Mouse (Mus musculus) spleen, adult 18-20 months (tissue): Measurements from ENCODE around the gene Necab3.

Experiments
- DNase-seq, 2 experiments: peaks; one replicate each; pipeline ENCODE4 v3.0.0; 2022; ENCODE audit warnings: mixed read lengths in 2 of 2

Gene Necab3

GRCm38 (mm10) chr2:154571976-154572375, 13.3 kb upstream of the Necab3 start:
- no peak for DNase-seq

DNA sequence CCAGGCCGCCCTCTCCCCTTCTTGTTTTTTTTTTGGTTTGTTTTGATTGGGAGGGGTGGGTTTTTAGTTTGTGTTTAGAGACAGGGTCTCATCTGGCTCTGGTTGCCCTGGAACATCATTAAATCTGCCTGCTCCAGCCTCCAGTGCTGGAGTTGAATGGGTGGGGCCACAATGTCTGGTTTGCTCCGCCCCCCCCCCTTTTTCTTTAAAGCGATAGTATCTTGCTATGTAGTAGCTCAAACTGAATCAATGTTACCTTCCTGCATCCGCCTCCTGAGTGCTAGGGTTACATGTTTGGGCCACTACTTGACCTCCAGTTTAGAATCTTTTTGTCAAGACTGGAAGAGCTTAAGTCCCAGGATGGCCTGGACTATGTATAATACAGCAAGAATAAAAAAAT, 12.6 kb upstream of the Necab3 start:
- DNase-seq = no peak

DNA sequence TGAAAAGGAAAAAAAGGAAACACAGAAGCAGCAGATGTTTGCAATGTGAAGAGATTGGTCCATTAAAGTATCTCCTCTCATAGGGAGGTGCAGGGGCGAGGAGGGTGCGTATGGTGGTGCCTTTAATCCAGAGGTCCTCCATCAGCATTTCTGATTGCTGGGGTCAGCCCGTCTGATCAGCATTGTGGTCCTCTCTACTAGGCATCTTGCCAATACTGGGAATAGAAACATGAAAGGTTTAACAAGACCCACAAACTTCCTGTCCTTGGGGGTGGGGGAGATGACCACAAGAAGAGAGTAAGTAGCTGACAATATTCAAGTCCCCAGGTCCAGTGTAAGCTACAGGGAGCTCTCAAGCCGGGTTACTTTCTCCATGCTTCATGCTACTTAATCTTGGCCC, 12.0 kb upstream of the Necab3 start:
- no peak for DNase-seq

DNA sequence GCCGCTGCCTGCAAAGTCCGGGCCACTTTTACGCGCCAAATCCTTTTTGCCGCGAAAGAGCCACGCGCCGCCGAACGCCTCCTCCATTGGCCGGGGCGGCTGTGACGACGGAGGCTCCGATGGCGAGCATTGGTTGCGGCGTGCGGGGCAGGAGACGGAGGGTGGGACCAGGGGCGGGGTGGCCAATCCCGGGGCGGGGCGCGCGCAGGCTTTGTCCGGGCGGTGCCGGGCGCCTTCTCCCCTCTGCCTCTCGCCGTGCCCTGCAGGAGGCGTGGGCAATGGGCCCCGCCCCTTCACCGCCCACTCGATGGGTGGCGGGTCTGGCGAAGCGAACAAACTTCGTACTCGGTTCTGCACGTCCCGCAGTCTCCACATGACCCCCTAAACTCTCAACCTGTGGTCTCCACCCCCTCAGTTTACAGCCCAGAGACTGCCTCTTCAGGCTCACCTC, 11.2 kb upstream of the Necab3 start, which contains the start of gene E2f1:
E2f1 (minus strand) TSS at position 57 of the 451 bp plus-strand sequence.
- peak; percentile 92 for DNase-seq

DNA sequence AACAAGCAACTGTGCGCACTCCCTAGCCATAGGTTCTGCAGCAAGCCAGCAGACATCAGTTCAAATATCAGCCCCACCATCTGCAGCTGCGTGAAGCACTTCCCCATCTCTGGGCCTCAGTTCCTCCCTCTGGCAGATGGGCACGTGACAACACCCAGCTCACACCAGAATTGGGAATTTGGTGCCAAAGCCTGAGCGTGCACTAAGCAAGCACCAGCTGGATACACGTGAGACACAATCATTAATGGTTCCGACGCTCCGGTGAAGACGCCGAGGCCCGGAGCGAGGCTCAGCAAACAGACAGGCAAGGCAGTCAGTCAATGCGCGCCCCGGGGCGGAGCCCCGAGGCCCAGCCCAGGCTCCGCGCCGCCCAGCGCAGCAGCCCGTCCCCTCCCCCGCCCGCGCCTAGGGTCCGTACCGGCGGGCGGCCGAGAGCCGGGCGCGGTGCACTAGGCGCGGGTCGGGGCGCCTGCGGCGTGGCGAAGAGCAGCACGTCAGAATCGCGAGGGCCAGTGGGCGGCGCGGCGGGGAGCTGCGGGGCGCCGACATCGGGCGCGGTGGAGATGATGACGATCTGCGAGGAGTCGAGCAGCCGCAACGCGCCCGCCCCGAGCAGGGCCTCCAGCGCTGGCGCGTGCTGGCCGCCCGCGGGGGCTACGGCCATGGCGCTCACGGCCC, 10.5 kb upstream of the Necab3 start:
- peak; percentile 50 to 58 for DNase-seq

GRCm38 (mm10) chr2:154568329-154569070, 9.8 kb upstream of the Necab3 start:
- no peak for DNase-seq

GRCm38 (mm10) chr2:154567766-154568165, 9.1 kb upstream of the Necab3 start:
- no peak for DNase-seq

DNA sequence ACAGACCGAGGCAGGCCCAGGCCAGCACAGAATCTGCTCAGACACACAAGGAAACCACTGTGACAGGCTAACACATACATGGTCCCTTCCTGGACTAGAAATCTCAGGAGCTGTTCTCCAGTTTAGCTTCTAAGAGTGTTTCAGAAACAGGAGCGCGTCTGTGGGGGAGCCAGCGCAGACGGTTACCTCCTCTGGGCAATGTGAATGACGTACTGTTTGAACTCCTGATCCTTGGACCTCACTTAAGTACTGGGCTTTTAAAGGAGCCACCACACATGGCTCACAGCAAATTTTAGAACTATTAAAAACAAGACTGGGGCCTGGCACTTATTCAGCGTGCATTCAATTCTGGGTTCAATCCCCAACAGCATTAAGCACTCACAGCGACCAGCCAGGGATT, 8.0 kb upstream of the Necab3 start:
- DNase-seq = no peak

GRCm38 (mm10) chr2:154565562-154565961, 6.9 kb upstream of the Necab3 start:
- DNase-seq = no peak

- no peak for DNase-seq
These were observed 5.0 kb upstream of the Necab3 start for GRCm38 (mm10) chr2:154563612-154564170.

- DNase-seq = no peak
These were observed 1.4 kb downstream of the Necab3 start for GRCm38 (mm10) chr2:154557184-154557832.

DNA sequence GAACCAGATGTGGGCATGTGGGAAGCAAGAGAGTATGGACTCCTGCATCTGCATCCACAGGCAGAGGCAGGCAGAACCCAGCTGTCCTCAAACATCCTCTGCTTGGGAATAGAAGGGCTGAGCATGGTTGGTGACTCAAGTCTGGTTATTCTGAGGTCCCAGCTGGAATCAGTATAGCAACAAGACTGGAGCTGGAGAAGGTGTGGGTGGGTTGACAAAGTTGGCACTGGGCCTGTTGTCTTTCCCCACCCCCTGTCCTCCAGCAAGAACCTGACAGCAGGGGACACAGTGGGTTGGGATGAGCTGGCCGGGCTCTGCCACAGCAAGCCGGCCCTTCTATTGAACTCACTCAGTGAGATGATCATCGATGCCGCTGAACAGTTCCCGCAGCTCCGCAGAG, 3.5 kb downstream of the Necab3 start:
- DNase-seq = no peak

DNA sequence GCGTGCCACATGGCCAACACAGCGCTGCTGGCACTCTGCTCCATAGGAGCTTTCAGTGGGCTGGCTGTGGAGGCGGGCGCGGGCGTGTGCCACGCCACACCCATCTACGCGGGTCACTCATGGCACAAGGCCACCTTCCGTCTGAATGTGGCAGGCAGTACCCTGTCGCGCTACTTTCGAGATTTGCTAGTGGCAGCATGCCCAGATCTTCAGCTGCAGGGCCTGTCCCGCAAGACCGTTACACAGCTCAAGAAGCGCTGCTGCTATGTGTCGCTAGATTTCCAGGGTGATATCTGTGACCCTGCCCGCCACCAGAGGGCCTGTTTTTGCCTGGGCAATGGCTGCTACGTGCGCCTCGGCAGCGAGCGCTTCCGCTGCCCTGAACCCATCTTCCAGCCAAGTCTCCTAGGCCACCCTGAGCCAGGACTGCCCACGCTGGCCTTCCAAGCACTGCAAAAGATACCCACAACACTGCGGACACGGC, 6.2 kb downstream of the Necab3 start:
- peak; percentile 49 to 67 for DNase-seq

GRCm38 (mm10) chr2:154551927-154552326, 6.8 kb downstream of the Necab3 start:
- DNase-seq = no peak

DNA sequence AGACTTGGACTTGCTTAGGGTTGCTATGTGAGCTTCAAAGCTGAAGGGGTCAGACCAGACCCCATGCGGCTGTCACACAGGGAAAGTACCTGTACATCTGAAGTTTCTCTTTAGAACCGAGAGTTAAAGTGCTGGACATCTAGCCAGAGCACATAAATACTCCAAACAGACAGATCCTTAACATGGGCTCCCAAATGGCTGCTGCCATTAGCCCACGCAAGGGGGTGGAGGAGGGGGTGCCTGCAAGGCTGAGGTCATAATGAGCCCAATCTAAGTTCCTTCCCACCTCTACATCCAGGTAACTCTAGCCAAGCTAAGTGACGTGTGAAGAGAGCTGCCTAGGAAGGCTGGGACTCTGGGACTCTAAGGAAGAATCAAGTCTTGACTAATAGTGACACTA, 7.2 kb downstream of the Necab3 start, which contains the start of gene Actl10:
Actl10 (plus strand) TSS at position 301 of the 400 bp plus-strand sequence.
- DNase-seq = no peak

DNA sequence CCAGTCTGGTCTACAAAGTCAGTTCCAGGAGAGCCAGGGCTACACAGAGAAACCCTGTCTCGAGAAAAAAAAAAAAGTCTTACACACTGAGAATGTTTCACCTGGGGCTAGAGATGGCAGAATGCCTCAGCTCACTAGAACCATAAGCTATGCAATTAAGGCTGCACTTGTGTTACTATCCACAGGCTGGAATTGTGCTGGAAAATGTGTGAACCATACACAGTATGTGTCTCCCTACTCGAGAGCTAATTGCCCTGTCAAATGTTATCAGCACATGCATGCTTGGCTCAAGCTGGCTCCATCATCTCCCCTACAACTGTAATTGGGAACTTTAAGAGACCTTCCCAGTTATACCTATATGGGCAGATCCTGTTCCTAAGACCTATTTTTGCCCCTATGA, 7.8 kb downstream of the Necab3 start:
- DNase-seq = no peak

- no peak for DNase-seq
These were observed 8.9 kb downstream of the Necab3 start for GRCm38 (mm10) chr2:154549886-154550189.

DNA sequence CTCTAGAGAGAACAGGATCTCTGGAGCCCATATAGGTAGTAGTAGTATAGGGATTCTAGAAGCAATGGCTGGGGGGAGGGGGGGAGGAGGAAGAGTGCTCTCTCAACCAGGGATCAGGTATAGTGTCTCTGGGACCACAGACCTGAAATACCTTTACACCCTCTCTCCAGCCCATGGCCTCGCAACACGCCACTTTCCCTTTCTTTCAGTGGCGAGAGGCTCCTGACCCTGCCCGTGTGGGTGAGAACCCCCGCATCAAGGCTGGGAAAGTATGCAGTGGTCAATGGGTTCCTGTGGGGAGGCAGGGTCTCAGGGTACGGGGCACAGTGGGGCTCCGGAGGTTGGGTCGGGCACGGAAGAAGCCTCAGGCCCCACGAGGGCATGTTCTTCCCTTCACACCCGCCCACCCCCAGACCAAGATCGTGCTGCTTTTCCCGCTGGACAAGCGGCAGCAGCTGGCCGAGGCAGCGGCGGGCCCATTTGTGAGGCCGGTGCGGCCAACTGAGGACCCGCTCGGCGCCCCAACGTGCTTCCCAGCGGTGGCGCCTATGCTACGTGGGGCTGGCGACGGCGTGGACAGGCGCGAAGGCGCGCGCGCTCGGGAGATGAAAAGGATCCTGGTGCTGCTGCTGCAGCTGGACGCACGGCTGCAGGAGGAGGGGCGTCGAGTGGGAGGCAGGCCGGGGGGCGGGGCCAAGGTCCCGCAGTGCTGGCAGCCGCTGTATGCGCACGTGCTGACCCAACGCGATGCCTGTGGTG, 9.4 kb downstream of the Necab3 start:
- peak in 1 of 2 experiments; percentile 43 for DNase-seq

- no peak for DNase-seq
These were observed 10.0 kb downstream of the Necab3 start for GRCm38 (mm10) chr2:154548688-154549087.

GRCm38 (mm10) chr2:154546711-154547110, 12.0 kb downstream of the Necab3 start, which contains the start of gene 1700003F12Rik:
1700003F12Rik (plus strand) TSS chr2:154547085.
- no peak for DNase-seq

GRCm38 (mm10) chr2:154543567-154544347, 14.9 kb downstream of the Necab3 start:
- DNase-seq = no peak

- no peak for DNase-seq
These were observed 17.1 kb downstream of the Necab3 start for GRCm38 (mm10) chr2:154541630-154542029.
